Mouse (Mus musculus) CH12.LX (cell line): ENCODE results near the gene Camkk1. TPM values are rescaled to one million over a fixed set of nuclear protein-coding genes. Genes with fewer than 3 reads are reported as not detected.
A peak's percentile ranks its signal among the peaks of the same experiment; 100 is the strongest.

ENCODE experiments used
- DNase-seq: peaks from one replicate; pipeline ENCODE4 v3.0.0-alpha.2; 2013; ENCODE audit errors: extremely low read depth
- H3K27ac ChIP-seq: 2 replicates; pipeline ENCODE4 v1.5.1; 2012; ENCODE audit warnings: low read depth, mild to moderate bottlenecking, control low read depth, moderate library complexity; ENCODE audit not compliant: insufficient read depth
- H3K27me3 ChIP-seq: replicated peaks from 2 replicates; pipeline ENCODE3; 2012; ENCODE audit warnings: inconsistent platforms
- H3K36me3 ChIP-seq, 2 experiments: replicated peaks in 1 of 2; 2 replicates each; pipeline versions ENCODE3 to v1.6.1; 2012; ENCODE audit warnings: inconsistent platforms in 1 of 2, low read length in 1 of 2, mild to moderate bottlenecking in 1 of 2, mixed read lengths in 1 of 2, moderate library complexity in 1 of 2; ENCODE audit not compliant: control insufficient read depth in 1 of 2, insufficient read depth in 1 of 2
- H3K4me1 ChIP-seq, 2 experiments: 2 replicates each; pipeline ENCODE4 v1.6.1; 2012; ENCODE audit warnings: inconsistent platforms in 1 of 2, moderate library complexity in 1 of 2; ENCODE audit not compliant: insufficient read depth in 2 of 2, control insufficient read depth in 1 of 2
- H3K4me2 ChIP-seq: 2 replicates; pipeline ENCODE4 v1.6.1; 2012; ENCODE audit warnings: low read depth, mild to moderate bottlenecking, control low read depth; ENCODE audit not compliant: poor library complexity, insufficient read depth, severe bottlenecking
- H3K4me3 ChIP-seq, 3 experiments: fragments of 150-350 bp in 1 of 3; sonication (generic) in 1 of 3; replicated peaks in 1 of 3; 2 replicates each; pipeline versions ENCODE3 to v1.5.1; 2011 to 2012; ENCODE audit warnings: low read depth in 2 of 3, low read length in 2 of 3, mild to moderate bottlenecking in 2 of 3, moderate library complexity in 2 of 3, control low read depth in 1 of 3, improper control_type of control experiment in 1 of 3, inconsistent platforms in 1 of 3, mixed read lengths in 1 of 3; ENCODE audit not compliant: poor library complexity in 1 of 3
- H3K79me2 ChIP-seq: replicated peaks from 2 replicates; pipeline ENCODE4 v1.6.1; 2012; ENCODE audit warnings: mild to moderate bottlenecking, moderate library complexity; ENCODE audit not compliant: control insufficient read depth, poor library complexity, insufficient read depth, severe bottlenecking; ENCODE audit errors: extremely low read depth
- H3K9ac ChIP-seq: 2 replicates; pipeline ENCODE4 v1.6.1; 2012; ENCODE audit warnings: low read depth, mild to moderate bottlenecking, control low read depth, moderate library complexity; ENCODE audit not compliant: insufficient read depth
- H3K9me3 ChIP-seq: replicated peaks from 2 replicates; pipeline ENCODE3; 2012; ENCODE audit warnings: low read length, inconsistent platforms, mixed read lengths
- BHLHE40 ChIP-seq: IDR thresholded peaks from 2 replicates; pipeline ENCODE4 v1.6.1; 2011; ENCODE audit warnings: mild to moderate bottlenecking, low read depth, low read length, improper control_type of control experiment
- CTCF ChIP-seq, 2 experiments: IDR thresholded peaks in 1 of 2; conservative IDR thresholded peaks in 1 of 2; 2 replicates each; pipeline ENCODE4 v1.5.1; 2011 to 2012; ENCODE audit warnings: low read depth in 2 of 2, low read length in 2 of 2, improper control_type of control experiment in 1 of 2, inconsistent platforms in 1 of 2, mild to moderate bottlenecking in 1 of 2, moderate library complexity in 1 of 2
- E2F4 ChIP-seq: IDR thresholded peaks from 2 replicates; pipeline ENCODE4 v1.6.1; 2011; ENCODE audit warnings: low read depth, low read length, improper control_type of control experiment; ENCODE audit not compliant: insufficient replicate concordance
- GABPA ChIP-seq: IDR thresholded peaks from 2 replicates; pipeline ENCODE4 v1.6.1; 2012; ENCODE audit warnings: low read depth, low read length, improper control_type of control experiment, inconsistent platforms; ENCODE audit not compliant: insufficient replicate concordance
- HCFC1 ChIP-seq: IDR thresholded peaks from 2 replicates; pipeline ENCODE4 v1.6.1; 2012; ENCODE audit warnings: low read depth, mild to moderate bottlenecking, inconsistent platforms, low read length, improper control_type of control experiment
- IRF4 ChIP-seq: IDR thresholded peaks from 2 replicates; pipeline ENCODE4 v1.6.1; 2014; ENCODE audit warnings: low read depth, mild to moderate bottlenecking, inconsistent platforms, low read length, improper control_type of control experiment
- JUN ChIP-seq: IDR thresholded peaks from 2 replicates; pipeline ENCODE4 v1.6.1; 2011; ENCODE audit warnings: low read depth, mild to moderate bottlenecking, low read length, improper control_type of control experiment, moderate library complexity; ENCODE audit not compliant: insufficient read depth
- JUND ChIP-seq: conservative IDR thresholded peaks from 2 replicates; pipeline ENCODE4 v1.6.1; 2011; ENCODE audit warnings: low read depth, low read length, improper control_type of control experiment
- NELFE ChIP-seq: IDR thresholded peaks from 2 replicates; pipeline ENCODE4 v1.6.1; 2011; ENCODE audit warnings: low read depth, low read length, improper control_type of control experiment
- NRF1 ChIP-seq: IDR thresholded peaks from 2 replicates; pipeline ENCODE4 v1.6.1; 2014; ENCODE audit warnings: low read depth, mild to moderate bottlenecking, inconsistent platforms, low read length, improper control_type of control experiment, moderate library complexity
- SMC3 ChIP-seq: IDR thresholded peaks from 2 replicates; pipeline ENCODE4 v1.6.1; 2011; ENCODE audit warnings: low read depth, low read length, improper control_type of control experiment
- USF1 ChIP-seq: IDR thresholded peaks from 2 replicates; pipeline ENCODE4 v1.6.1; 2014; ENCODE audit warnings: low read depth, mild to moderate bottlenecking, inconsistent platforms, low read length, improper control_type of control experiment
- ZC3H11A ChIP-seq: IDR thresholded peaks from 2 replicates; pipeline ENCODE4 v1.6.1; 2012; ENCODE audit warnings: low read depth, mild to moderate bottlenecking, inconsistent platforms, low read length, improper control_type of control experiment
- ZNF384 ChIP-seq: IDR thresholded peaks from 2 replicates; pipeline ENCODE4 v1.6.1; 2012; ENCODE audit warnings: low read depth, low read length, improper control_type of control experiment, inconsistent platforms
- dilution Hi-C: fragments of 300-500 bp; cut with MboI; formaldehyde crosslinking; loops from 2 replicates; pipeline ENCODE4 v1.14.3; 2020; ENCODE audit warnings: low sequenced_read_pairs; ENCODE audit not compliant: extremely low pct_unique_long_range_greater_than_20kb, extremely low pct_ligation_motif_present
- in situ Hi-C: fragments of 300-500 bp; cut with MboI; formaldehyde crosslinking; loops from 3 replicates; pipeline ENCODE4 v1.14.3; 2019; ENCODE audit warnings: low sequenced_read_pairs, low pct_ligation_motif_present, low pct_unique_long_range_greater_than_20kb, mixed read lengths
- polyA plus RNA-seq: library from polyadenylated mRNA; unstranded; fragments of >175 nt; gene quantifications from 2 replicates; pipeline ENCODE4 v1.2.1, GENCODE M21; 2012; ENCODE audit warnings: low read depth; ENCODE audit not compliant: insufficient read length
- total RNA-seq, 2 experiments: library from RNA; depleted of rRNA; stranded (reverse); fragments of 300-350 nt in 1 of 2; fragments of >200 nt in 1 of 2; gene quantifications; 2 replicates each; pipeline ENCODE4 v1.2.3; 2012 to 2014

The Camkk1 gene
- total and polyA plus RNA-seq, 3 experiments: 5.0 to 9.1 (median 5.1) TPM

DNA sequence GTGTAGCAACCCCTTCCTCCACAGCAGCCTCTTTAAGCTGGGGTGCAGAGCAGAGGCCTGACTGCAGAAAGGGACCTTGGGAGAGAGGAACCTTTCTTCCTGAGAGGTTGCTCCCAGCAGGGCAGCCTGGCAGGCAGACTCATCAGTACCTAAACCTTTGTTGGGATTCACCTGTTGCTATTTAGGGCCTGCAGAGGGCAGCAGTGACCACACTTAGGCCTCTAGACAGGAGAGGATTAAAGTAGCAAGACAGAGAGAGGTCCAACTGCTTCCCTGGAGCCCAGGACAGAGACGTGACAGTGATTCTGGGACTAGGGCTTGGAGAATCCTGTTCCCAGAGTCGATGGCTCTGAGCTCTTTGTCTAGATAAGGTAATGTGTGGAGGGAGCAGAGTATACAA is 12.4 kb upstream of the Camkk1 start:
- no peak overlapping the region for H3K27ac ChIP-seq
- H3K9ac ChIP-seq: no peak overlapping the region
- no peaks in the 10 kb centered on the region for H3K27me3 ChIP-seq
- H3K36me3 ChIP-seq: peaks cover 20 to 70% of the 10 kb centered on the region in 2 experiments
- in situ Hi-C loops (loop anchor here (10.0 to 25.0 kb wide), 2 partner anchors 432 to 569 kb away; partner anchors contain the start of genes Ggt6 and Mybbp1a), dilution Hi-C loops (no loop called here)
- no peak overlapping the region for H3K4me3 ChIP-seq
- peak overlapping the region; percentile 2; the same call in 1 of the 2 replicates for H3K4me2 ChIP-seq
- no peaks in the 10 kb centered on the region for H3K79me2 ChIP-seq
- peaks cover 3% of the 10 kb centered on the region for H3K9me3 ChIP-seq
- 0 out of 2 replicates have a peak, but pooled peaks have one; percentile 39 for TF ChIP-seq IRF4
- no peak for TF ChIP-seq BHLHE40
- TF ChIP-seq SMC3: peak; percentile 97
- peak; percentile 90 for TF ChIP-seq ZC3H11A
- peak; percentile 60; the same call in 1 of the 2 replicates for TF ChIP-seq NELFE
- no peak for TF ChIP-seq GABPA
- no peak for TF ChIP-seq E2F4
- 0 out of 2 replicates have a peak, but pooled peaks have one; percentile 2 for TF ChIP-seq HCFC1
- peak; percentile 72 to 98 for TF ChIP-seq CTCF (conservative IDR thresholded peaks at IDR 0.05 in 1 of 2, IDR thresholded peaks at IDR 0.05 in 1 of 2; ENCODE audit: low read depth in 2 of 2, low read length in 2 of 2)
- peak; percentile 90 for DNase-seq
- H3K4me1 ChIP-seq: peaks cover 10 to 66% of the 10 kb centered on the region in 2 experiments; a peak in 3 of 4 replicates

DNA sequence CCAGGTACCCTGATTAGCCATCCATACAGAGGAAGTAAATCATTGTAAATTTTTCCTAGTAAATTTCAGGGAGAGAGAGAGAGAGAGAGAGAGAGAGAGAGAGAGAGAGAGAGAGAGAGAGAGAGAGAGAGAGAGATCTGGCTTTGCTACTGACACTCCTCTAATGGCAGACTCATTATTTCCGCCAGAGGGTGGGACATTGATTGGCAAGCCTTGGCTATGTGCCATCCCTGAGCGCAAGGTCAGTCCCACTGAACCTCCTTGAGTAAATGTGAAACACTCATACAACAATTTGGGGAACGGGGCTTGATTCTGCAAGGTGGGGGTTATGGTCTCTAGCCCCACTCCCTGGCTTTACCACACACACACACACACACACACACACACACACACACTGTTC is 11.7 kb upstream of the Camkk1 start:
- peaks cover 7 to 62% of the 10 kb centered on the region in 2 experiments; a peak in 3 of 4 replicates for H3K4me1 ChIP-seq

More for the DNA sequence above, 11.7 kb upstream of the Camkk1 start:
- H3K4me3 ChIP-seq: no peak overlapping the region
- in situ Hi-C loops (loop anchor here (10.0 to 25.0 kb wide), 2 partner anchors 432 to 570 kb away; partner anchors contain the start of genes Ggt6 and Mybbp1a), dilution Hi-C loops (no loop called here)
- peaks cover 3% of the 10 kb centered on the region for H3K9me3 ChIP-seq
- H3K4me2 ChIP-seq: no peak overlapping the region
- no peak for DNase-seq
- no peak overlapping the region for H3K27ac ChIP-seq
- no peak for TF ChIP-seq ZNF384
- 0 out of 2 replicates have a peak, but pooled peaks have one; percentile 1 for TF ChIP-seq HCFC1
- no peak for TF ChIP-seq USF1
- peak; percentile 62 for TF ChIP-seq JUND
- TF ChIP-seq GABPA: no peak
- TF ChIP-seq NRF1: no peak
- peak; percentile 32; the same call in 1 of the 2 replicates for TF ChIP-seq JUN
- H3K36me3 ChIP-seq: peaks cover 20 to 74% of the 10 kb centered on the region in 2 experiments
- no peaks in the 10 kb centered on the region for H3K27me3 ChIP-seq
- no peak overlapping the region for H3K9ac ChIP-seq
- H3K79me2 ChIP-seq: no peaks in the 10 kb centered on the region
